Mouse (Mus musculus) bone marrow macrophage, adult 2 months (primary cell): ENCODE data around the gene Umad1. TPM values are rescaled to one million over a fixed set of nuclear protein-coding genes. Genes with fewer than 3 reads are reported as not detected.

ENCODE experiments used
- H3K27ac ChIP-seq: 2 replicates; pipeline ENCODE4 v1.5.1; 2012; ENCODE audit warnings: low read depth, low read length; ENCODE audit not compliant: insufficient read depth
- H3K4me1 ChIP-seq: 2 replicates; pipeline ENCODE4 v1.6.1; 2012; ENCODE audit warnings: low read length; ENCODE audit not compliant: control insufficient read depth, insufficient read depth
- H3K4me3 ChIP-seq: 2 replicates; pipeline ENCODE4 v1.5.1; 2012; ENCODE audit warnings: mild to moderate bottlenecking, low read length, moderate library complexity; ENCODE audit not compliant: insufficient read depth
- CTCF ChIP-seq: IDR thresholded peaks from 2 replicates; pipeline ENCODE4 v1.5.1; 2012; ENCODE audit warnings: low read depth, mild to moderate bottlenecking, low read length, moderate library complexity
- POLR2A ChIP-seq: IDR thresholded peaks from 2 replicates; pipeline ENCODE4 v1.6.1; 2012; ENCODE audit warnings: mild to moderate bottlenecking, low read depth, low read length, borderline replicate concordance
- polyA plus RNA-seq: library from polyadenylated mRNA; stranded (reverse); fragments of >200 nt; gene quantifications from 2 replicates; pipeline ENCODE4 v1.2.4, GENCODE M21; 2012; ENCODE audit not compliant: missing spikeins, insufficient read depth, insufficient read length

The Umad1 gene
- 15.5 and 16.0 TPM in 2 replicates for polyA plus RNA-seq

DNA sequence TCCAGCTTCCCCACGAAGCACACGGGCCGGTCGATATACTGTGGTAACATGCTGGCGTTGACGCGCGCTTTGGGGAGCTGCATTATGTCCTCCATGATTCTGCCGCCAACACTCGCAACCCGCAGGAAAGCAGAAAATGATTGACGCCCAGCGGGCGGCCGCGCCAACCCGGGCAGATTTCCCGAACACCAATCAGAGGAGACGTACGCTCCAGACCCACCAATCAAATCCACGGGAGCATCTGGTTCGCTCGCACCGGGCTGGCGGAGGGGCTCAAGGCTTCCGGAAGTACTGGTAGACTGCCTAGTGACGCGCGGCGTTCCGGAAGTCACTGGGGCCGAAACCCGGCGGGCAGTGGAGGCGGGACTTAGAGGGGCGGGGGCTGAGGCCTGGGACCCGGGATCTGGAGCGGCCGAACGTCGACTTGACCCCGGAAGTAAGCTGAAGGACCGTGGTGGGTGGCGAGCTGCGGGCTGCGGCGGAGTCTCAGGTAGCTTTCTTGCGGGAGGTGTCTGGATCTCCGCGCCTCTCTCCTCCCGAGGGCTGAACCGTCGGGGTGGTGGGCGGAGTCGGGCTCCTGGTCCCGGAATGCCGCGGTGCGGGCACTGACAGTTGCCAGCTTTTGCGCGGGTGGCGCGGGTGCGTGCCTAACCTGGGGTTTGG lies at the start of gene Umad1, which contains the start of the genes Rpa3 and Gm45062:
Umad1 (plus strand) TSS at position 285 of the 663 bp plus-strand sequence.
Rpa3 (minus strand) TSS at position 170 of the 663 bp plus-strand sequence.
Gm45062 (plus strand) TSS at position 447 of the 663 bp plus-strand sequence.
- H3K27ac ChIP-seq, result peak within 1 kb of the TSS; percentile 10; the same call in 1 of the 2 replicates
- H3K4me1 ChIP-seq, result peaks cover 3% of the 10 kb centered on the region
- H3K4me3 ChIP-seq, result peak within 1 kb of the TSS; percentile 76
- TF ChIP-seq POLR2A (no peak), CTCF (no peak)

DNA sequence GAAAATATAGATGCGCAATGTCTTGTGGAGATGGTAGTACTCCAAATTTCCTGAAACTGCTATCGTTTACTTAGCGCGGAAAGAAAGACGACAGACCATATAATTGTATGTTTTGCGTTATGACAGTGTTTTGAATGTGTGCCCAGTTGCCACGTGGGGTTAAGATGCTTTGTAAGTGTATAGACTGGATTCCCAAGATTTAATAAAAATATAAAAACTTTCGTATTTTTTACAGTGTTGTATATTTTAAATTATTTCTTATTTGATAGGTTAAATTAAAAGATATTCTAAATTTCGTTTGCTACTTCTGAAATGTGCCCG lies 49.3 kb upstream of the Umad1 start:
- Histone ChIP-seq H3K4me3 (peak overlapping the region; percentile 96), H3K27ac (peak overlapping the region; percentile 41; the same call in 1 of the 2 replicates), H3K4me1 (peaks cover 10% of the 10 kb centered on the region)
- TF ChIP-seq POLR2A (no peak), CTCF (no peak)

DNA sequence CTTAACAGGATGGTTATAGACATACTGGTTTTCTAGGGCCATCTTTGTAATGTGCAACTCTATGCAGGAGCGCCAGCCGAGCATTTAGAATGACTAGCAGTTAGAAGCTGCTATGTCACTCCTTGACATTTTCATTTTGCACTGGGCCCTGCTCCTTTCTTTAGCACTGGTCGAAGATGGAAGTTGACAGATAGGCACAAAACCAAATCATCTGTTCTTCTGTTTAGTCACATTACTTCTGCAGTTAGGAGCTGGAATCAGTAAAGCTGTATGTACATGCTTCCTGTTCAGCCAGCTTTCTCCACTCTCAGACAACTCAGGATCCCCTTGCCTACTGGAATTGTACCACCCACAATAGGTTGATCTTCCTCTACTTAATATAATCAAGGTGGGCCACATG lies 48.4 kb upstream of the Umad1 start:
- TF ChIP-seq POLR2A (no peak), CTCF (no peak)
- Histone ChIP-seq H3K4me3 (no peak overlapping the region), H3K27ac (no peak overlapping the region), H3K4me1 (peaks cover 10% of the 10 kb centered on the region)

DNA sequence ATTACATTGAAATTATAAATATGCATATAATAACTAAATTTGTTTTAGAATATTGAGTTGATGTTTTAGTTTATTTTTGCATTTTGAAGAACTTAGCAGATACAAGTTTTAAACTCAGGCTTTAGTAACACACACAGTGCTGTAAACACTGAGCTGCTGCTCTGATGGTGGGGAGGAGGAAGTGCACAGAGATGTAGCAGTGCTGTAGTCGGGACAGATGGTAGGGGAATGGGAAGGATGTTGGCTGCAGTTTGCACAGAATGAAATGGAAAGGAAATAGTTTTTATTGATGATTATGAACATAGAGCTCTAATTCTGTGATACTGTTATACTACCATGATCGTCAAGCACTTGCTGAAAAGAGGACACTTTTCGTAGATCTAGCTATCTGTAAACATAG lies 32.1 kb upstream of the Umad1 start:
- Histone ChIP-seq H3K4me1 (no peaks in the 10 kb centered on the region), H3K4me3 (no peak overlapping the region), H3K27ac (no peak overlapping the region)
- TF ChIP-seq POLR2A (no peak), CTCF (no peak)

DNA sequence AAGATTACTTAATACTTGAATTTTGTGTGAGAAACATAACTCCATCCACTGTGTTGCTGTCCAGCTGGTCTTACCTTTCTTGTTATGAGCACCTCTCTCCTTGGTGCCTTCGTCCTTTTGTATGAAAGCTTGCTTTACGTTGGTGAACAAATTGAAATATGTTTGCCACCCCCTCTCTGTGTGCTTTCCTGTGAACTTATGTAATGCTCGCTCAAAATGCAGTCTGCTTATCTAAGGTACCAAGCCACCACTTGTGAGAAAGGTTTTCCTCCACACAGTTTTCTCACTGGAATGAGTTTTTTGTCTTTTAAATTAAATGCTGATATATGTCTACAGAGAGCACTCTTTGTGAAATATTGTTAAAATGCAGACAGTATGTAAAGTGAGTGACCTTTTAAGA lies 30.5 kb upstream of the Umad1 start:
- Histone ChIP-seq H3K27ac (no peak overlapping the region), H3K4me1 (no peaks in the 10 kb centered on the region), H3K4me3 (no peak overlapping the region)
- TF ChIP-seq POLR2A (no peak), CTCF (no peak)

DNA sequence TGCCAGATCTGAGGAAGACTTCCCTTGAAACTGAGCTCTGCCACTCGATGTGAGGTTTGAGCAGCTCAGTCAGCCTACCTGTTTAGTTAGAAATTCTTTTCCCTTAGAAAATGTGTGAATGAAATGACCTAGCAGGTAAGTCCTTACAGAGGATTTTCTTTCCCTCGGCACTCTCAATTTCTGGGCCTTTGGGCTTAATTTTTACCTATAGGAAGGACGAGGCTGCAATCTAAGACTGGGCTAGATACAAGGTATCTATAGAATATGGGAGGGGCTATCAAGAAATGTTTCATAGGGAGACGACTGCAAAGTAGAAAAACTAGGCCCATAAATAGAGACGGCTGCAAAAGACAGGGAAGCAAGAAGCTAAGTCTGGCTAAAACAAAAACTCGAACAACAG lies 772 bp upstream of the Umad1 start:
- H3K4me3 ChIP-seq, result peak overlapping the region; percentile 76
- TF ChIP-seq POLR2A (no peak), CTCF (no peak)
- no peak overlapping the region for H3K27ac ChIP-seq
- peaks cover 3% of the 10 kb centered on the region for H3K4me1 ChIP-seq

DNA sequence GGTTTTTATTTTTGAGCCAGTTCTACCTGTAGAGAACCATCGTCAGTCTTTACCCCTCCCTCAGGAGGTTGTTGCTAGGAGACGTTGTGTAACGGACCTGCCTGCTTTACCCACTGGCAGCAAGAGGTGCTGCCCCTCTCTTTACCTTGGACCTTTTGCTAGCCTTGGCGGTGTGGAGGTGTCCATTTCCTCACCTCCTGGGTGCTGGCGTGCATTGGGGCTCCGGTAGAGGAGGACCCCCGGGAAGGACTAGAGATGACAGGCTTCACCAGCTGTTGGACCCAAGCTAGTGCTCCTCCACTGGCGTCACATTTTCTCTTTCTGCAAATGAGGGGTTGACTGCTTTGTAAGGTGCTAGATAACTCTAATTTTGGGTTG lies 568 bp downstream of the Umad1 start:
- TF ChIP-seq POLR2A (no peak), CTCF (no peak)
- Histone ChIP-seq H3K4me1 (peaks cover 3% of the 10 kb centered on the region), H3K4me3 (peak overlapping the region; percentile 73), H3K27ac (no peak overlapping the region)

DNA sequence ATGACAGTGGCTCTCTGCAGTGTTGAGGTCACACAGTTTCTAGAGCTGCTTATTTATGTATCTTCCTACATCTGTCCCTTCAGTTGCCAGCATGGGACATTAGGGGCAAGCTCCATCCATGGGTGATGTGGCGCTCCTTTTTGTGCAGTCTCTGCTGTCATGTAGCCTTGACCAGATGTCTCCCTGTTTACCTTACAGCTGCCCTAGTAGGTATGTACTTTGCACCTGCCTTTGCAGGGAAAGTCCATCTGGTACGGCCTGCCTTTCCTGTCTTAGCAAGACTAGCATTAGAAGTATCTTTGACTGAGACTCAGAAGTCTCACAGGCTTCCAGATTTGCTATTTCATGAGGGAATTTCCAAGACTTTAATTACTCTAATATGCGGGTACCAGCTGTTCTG lies 12.0 kb downstream of the Umad1 start:
- H3K4me1 ChIP-seq, result no peaks in the 10 kb centered on the region
- H3K27ac ChIP-seq, result no peak overlapping the region
- H3K4me3 ChIP-seq, result no peak overlapping the region
- TF ChIP-seq POLR2A, result no peak
- TF ChIP-seq CTCF, result no peak

DNA sequence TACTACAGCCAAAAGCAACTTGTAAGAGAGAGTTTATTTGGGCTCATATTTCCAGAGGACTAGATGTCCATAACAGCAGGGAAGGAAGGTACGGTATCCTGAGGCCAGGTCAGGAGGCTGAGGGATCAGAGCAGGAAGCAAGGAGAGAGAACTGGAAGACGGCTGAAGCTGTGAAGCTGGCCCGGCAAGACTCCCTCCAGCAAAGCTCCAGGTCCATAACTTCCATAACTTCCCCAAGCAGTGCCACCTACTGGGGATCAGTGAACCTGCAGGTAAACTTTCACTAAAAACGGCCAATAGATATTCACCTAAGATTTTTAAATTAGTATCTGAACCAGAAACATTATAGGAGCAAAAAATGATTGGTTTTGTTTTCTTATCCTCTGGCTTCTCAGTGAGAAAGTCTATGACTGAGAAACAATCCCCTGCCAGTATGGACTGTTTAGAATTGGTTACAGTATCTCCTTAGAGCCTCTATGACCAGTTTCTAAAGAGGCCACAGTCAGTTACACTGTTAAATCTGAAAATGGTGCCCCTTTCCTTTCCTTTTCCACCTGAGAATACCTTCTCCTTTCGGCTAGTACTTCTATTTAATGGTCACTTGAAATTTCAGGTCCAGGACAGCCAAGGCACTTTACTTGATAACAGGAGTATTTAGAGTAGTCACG lies 15.4 kb downstream of the Umad1 start:
- Histone ChIP-seq H3K27ac (no peak overlapping the region), H3K4me3 (no peak overlapping the region), H3K4me1 (no peaks in the 10 kb centered on the region)
- TF ChIP-seq POLR2A (no peak), CTCF (peak; percentile 37)

DNA sequence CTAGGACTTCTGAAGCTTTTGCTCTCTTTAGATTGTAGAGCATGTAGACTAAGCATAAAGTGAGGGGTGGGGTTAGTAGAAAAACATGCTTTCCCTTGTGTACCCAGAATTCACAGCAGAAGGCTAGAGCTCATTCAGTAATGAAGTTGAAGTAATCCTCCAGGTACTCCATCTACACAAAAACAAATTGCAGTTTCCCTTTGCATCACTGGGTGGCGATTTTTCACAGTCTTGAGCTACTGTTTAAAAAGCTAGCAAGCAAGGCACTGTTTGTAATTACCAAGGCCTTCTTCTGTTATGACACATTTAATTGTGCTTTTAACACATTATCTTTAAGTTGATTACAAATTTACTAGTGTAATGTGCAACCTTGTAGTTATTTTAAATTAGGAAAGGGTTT lies 16.0 kb downstream of the Umad1 start:
- Histone ChIP-seq H3K4me3 (no peak overlapping the region), H3K27ac (no peak overlapping the region), H3K4me1 (no peaks in the 10 kb centered on the region)
- TF ChIP-seq POLR2A, result no peak
- no peak for TF ChIP-seq CTCF
